Mouse (Mus musculus) right cerebral cortex, postnatal 4 days (tissue): ENCODE results near the gene Tap2.
A peak's percentile ranks its signal among the peaks of the same experiment; 100 is the strongest.

Source experiments
- DNase-seq: peaks from one replicate; pipeline ENCODE4 v3.0.0-alpha.2; 2022

The Tap2 gene

DNA sequence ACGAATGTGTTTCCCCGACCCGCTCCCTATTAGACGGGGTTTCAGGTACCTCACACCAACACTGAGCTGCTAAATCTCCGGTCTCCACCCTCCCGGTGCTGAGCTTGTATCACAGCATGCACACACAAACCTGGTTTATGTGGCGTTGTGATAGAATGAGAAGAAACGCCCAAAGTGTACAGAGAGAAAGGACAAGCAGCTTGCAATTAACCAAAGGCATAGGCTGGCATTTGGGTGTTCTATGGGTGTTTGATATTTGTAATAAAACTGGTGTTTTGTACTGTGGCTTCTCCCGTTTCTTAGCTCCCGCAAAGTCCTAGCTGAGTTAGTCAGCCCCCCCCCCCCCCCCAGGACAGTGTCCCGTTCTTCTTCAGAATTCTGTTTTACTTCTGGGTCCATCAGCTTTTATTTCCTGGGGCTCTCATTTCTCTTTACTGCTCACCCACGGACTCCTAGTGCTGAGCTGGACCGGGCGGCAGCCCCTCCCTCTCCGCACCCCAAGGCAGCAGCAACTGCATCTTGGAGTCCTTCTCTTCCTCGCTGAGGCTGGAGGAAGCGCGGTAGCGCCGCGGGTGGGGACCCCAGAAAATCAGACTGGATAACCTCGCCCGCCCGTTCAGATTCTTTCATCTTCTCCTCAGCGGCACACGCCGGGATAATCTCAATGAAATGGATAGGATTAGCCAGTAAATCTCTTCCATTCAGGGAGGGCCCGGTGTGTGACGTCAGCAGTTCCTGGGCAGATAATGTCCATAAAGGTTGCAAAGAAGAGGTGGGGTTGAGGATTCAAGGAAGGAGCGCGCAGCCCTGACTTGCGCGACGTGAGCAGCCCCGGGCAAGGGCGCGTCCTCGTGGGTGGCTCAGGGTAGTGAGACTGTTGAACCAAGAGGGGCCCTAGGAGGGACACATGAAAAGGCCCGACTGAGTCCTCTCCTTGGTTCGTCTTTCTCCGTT is 6.1 kb upstream of the Tap2 start, which contains the start of gene Psmb8:
Gene Psmb8, plus strand, starts transcription at position 781 of the 954 bp plus-strand sequence.
- DNase-seq = peak; percentile 78

GRCm38 (mm10) chr17:34197904-34198520 is 5.3 kb upstream of the Tap2 start:
- DNase-seq = no peak

DNA sequence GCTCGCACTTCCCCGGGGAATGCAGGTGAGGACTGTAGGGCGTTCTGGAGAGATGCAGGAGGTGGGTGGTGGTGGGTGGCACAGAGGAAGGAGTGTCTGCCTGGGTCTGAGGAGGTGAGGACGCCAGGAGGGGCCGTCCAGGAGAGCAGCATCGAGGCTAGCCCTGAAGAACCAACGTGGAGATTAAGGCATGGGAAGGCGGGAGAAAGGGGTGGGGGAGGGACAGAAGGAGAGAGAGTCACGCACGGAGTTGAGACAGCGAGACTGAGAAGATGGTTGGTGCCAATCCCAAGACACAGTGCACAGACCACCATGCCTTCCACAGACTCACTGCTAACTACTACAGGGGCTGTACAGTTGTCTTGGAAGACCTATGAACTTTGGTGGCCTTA is 4.8 kb upstream of the Tap2 start:
- no peak for DNase-seq

- no peak for DNase-seq
Observed at GRCm38 (mm10) chr17:34199050-34199619, 4.2 kb upstream of the Tap2 start.

DNA sequence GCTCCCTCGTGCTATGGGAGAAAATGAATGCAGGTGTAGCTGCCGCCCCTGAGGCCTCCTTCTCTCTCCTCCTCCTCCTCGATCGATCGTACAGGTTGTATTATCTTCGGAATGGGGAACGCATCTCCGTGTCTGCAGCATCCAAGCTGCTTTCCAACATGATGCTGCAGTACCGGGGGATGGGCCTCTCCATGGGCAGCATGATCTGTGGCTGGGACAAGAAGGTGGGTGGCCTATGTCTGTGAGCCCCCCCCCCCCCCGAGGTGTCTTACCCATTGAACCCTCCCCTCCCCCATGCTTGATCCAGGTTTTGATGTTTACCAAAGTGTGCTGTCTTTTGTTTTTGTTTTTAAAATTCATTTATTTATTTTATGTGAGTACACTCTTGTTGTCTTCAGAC is 3.3 kb upstream of the Tap2 start:
- no peak for DNase-seq

DNA sequence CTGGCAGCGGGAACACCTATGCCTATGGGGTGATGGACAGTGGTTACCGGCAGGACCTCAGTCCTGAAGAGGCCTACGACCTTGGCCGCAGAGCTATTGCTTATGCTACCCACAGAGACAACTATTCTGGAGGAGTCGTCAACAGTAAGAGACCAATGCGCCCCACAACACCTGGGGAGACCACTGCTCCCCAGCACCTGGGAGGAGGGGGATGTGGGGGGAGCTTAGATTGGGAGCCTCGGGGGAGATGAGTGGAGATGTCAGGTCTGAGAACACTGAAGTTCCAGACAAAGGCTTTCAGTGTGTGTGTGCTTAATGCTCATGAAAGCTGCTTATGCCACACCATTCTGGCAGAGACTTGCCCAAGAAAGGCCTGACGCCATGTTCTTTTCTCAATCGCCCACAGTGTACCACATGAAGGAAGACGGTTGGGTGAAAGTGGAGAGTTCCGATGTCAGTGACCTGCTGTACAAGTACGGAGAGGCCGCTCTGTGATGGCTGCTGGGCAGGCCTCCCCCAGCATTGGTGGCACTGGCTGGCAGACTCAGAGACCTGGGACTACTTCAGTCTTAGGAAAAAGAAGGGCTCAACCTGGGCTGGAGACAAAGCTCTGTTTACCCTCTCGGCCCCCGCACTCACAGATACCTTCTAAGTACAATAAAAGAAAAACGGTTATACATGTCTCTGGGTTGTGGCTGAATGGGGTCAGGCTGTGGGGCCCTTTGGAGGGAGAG is 2.4 kb upstream of the Tap2 start:
- DNase-seq = no peak

DNA sequence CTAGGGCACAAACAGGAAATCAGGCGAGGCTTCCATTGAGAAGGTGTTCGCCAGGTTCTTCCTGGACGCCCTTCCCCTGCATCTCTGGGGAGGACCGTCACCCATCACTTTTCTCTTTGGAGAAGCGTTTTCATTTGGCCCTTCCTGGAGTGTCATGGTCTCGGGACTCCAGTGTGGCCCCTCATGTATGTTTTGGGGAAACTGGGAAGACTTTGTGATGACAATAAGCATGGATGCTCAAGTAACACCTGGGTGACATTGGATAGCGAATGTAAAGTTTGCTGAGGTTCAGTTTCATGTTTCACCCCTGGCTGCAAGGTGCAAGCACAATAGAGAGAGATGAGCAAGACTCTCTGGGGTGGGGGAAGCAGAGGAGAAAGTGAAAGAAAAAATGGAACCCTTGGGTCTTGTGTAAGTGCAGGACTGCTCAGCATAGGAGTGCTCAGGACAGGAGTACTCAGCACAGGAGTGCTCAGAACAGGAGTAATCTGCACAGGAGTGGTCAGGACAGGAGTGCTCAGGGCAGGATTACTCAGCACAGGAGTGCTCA is 1.7 kb upstream of the Tap2 start:
- no peak for DNase-seq

DNA sequence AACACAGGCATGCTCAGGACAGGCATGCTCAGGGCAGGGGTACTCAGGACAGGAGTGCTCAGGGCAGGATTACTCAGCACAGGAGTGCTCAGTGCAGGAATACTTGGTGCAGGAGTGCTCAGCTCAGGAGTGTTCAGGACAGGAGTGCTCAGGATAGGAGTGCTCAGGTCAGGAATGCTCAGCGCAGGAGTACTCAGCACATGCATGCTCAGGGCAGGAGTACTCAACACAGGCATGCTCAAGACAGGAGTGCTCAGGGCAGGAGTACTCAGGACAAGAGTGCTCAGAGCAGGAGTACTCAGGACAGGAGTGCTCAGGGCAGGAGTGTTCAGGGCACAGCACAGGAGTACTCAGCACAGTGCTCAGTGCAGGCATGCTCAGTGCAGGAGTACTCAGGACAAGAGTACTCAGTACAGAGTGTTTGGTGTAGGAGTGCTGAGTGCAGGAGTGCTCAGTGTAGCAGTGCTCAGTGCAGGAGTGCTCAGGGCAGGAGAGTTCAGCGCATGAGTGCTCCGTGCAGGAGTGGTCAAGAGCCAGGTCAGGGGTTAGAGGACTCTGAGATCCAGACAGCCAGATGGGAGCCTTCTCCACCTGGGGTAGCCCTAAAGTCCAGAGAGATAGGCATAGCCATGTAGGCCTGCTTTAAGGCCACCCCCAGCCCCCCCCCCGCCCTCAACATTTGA is 426 bp upstream of the Tap2 start:
- no peak for DNase-seq

- DNase-seq = peak; percentile 87
Observed at GRCm38 (mm10) chr17:34204303-34205010, 1.1 kb downstream of the Tap2 start.

DNA sequence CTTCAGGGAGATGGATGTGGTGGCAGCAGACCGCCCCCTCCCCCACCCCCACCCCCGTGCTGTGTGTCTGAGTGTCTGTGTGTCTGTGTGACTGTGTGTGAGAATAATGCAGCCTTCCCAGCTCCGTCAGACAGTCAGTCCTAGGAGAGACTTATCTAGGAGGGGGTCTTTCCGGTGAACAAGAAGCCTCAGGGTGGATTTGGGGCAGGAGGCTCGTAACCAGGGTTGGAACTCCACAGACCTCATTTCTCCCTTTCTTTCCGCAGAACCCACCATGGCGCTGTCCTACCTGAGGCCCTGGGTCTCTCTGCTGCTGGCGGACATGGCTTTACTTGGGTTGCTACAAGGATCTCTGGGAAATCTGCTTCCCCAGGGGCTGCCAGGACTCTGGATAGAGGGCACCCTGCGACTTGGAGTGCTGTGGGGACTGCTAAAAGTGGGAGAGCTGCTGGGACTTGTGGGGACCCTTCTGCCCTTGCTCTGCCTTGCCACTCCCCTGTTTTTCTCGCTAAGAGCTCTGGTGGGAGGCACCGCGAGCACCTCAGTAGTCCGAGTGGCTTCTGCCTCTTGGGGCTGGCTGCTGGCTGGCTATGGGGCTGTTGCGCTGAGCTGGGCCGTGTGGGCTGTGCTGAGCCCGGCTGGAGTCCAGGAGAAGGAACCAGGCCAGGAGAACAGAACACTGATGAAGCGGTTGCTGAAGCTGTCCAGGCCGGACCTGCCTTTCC is 1.9 kb downstream of the Tap2 start:
- DNase-seq = no peak

DNA sequence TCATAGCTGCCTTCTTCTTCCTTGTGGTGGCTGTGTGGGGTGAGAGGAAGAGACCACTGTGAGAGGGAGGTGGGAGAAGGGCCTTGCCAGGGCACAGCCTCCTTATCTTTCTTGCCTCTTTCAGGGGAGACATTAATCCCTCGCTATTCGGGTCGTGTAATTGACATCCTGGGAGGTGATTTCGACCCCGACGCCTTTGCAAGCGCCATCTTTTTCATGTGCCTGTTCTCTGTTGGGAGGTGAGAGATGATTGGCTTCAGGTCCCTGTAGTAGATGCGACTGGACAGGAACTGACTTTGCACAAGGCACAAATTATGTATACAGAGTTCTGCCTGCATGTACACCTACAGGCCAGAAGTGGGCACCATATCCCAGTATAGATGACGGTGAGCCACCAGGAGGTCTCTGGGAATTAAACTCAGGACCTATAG is 2.4 kb downstream of the Tap2 start:
- no peak for DNase-seq

DNA sequence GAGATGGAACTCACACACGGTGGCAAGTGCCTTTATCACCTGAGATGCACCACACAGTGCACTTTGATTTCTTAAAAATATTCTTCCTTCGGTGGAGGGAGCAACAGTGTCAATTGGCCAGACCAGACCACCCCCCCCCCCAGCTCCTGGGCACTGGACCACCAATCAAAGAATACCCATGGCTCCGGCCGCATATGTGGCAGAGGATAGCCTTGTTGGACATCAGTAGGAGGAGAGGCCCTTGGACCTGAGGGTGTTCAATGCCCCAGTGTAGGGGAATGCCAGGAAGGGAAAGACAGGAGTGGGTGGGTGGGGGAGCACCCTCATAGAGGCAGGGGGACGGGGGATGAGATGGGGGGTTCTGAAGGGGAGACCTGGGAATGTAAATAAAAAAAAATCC is 3.4 kb downstream of the Tap2 start:
- DNase-seq = no peak

GRCm38 (mm10) chr17:34207456-34207855 is 4.1 kb downstream of the Tap2 start:
- DNase-seq = no peak

DNA sequence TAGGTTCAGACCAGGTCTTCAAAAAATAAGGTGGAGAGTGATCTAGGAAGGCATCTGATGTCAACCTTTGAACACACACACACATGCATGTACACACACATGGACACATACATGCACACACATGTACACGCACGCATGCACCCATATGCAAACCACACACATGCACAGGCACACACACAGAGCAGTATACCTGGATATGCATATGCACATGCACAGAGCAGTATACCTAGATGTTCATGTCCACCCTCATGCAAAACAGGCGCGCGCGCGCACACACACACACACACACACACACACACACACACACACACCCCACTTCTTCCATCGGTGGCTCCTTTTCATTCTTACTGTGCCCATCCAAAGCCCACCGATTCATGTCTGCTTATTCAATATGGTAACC is 4.5 kb downstream of the Tap2 start:
- no peak for DNase-seq

- no peak for DNase-seq
Observed at GRCm38 (mm10) chr17:34208421-34208820, 5.1 kb downstream of the Tap2 start.

DNA sequence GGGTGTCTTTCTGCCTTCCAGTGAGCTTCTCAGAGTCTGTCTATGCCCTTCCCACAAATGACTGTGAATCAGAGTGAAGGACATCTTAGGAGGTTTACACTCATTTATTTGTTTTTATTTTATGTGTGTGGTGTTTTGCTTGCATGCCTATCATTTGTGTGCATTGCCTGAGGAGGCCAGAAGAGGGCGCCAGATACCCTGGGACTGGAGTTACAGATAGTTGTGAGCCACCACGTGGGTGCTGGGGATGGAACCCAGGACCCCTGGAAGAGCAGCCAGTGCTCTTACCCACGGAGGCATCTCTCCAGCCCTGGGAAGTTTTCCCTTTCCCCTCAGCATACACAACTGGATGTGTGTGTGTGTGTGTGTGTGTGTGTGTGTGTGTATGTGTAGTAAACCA is 6.4 kb downstream of the Tap2 start:
- no peak for DNase-seq

DNA sequence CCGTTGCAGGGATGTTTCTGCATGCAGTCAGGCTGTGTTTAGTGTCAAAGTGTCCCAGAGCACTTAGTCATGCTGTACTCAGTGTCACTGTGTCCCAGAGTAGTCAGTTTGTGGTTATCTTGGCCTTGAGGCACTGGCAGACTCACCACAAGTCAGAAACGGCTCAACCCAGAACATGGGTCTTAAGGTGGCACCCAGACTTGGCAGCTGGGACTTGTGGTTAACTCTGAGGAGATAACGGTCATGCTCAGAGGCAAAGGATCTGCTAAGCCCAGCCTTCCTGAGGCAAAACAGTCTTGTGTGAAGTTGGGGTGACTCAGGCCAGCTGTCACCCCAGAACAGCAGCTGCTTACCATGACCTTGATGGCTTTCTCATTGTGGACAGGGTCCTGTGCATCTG is 7.3 kb downstream of the Tap2 start:
- no peak for DNase-seq

DNA sequence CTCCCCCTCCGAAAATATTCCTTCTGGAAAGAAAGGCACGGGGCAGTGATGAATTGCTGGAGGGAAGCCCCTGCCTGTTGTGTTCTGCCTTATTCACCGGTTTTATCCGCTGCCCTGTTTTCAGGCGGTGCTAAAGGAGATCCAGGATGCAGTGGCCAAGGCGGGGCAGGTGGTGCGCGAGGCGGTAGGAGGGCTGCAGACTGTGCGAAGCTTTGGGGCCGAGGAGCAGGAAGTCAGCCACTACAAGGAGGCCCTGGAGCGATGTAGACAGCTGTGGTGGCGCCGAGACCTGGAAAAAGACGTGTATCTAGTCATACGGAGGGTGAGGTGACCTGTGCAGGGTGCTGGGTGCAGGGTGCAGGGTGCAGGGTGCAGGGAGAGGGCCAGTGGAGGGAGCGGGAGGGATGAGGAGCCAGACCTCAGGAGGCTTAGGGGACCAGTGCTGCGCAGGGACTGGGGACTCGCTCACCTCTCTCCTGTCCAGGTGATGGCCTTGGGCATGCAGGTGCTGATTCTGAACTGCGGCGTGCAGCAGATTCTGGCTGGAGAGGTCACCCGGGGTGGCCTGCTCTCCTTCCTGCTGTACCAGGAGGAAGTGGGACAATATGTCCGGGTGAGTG is 8.5 kb downstream of the Tap2 start:
- DNase-seq = no peak

DNA sequence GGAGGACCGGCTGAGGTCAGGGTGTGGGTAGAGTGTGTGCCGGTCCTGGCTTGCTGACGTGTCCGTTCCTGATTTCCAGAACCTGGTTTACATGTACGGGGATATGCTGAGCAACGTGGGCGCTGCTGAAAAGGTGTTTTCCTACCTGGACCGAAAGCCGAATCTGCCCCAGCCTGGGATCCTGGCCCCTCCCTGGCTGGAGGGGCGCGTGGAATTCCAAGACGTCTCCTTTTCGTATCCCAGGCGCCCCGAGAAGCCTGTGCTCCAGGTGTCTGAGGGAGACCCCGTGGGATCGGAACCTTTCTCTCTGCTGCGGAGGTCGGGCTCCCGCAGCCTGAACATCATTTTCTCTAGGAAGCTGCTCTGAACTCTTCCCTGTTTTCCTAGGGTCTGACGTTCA is 10.6 kb downstream of the Tap2 start:
- DNase-seq = no peak

- DNase-seq = no peak
Observed at GRCm38 (mm10) chr17:34215176-34215575, 11.8 kb downstream of the Tap2 start.
